Mouse (Mus musculus): ENCODE data around the gene Tgds. TPM values are rescaled to one million over a fixed set of nuclear protein-coding genes. Genes with fewer than 3 reads are reported as not detected.

The Tgds gene
- polyA plus RNA-seq, 1 experiment from 2014 or later: 29.4 TPM

DNA sequence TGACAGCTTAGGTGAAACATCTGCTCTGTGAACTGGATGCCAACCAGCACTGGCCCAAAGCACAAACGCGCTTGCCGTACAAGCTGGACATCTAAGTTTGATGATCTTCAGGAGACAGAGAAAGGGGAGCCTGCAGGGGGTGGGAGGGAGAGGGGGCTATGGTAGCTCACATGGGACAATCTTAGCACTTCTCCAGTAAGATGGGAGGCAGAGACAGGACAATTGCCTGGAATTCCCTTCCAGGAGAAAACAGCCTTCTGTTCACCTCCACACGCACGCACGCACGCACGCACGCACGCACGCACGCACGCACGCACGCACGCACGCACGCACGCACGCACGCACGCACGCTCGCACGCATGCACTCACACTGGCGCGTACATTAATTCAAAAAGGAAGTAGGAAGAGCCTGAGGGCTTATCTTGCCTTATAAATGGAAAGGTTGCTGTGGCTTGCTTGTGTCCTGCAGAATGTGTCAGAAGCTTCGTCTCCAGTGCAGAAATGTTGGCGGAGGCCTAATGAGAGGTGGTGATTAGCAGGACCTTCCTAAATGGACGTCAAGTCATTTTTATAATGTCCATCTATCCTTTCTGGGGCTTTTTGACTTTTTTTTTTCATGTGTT is 42.6 kb upstream of the Tgds start:
- H3K4me3 ChIP-seq (ENCODE audit: low read depth, low read length): no peak overlapping the region
- WGBS: 86% methylated on average over 30 of the region's 30 CpGs
- H3K4me2 ChIP-seq (replicated peaks; ENCODE audit: low read depth): no peak overlapping the region; the same call in 1 of the 2 replicates
- no peak overlapping the region for H3K9ac ChIP-seq (ENCODE audit: low read depth, low read length)
- 0 out of 2 replicates have a peak, but pooled peaks cover 3% of the 10 kb centered on the region for H3K4me1 ChIP-seq (replicated peaks; ENCODE audit: control insufficient read depth, insufficient read depth, low read length)
- H3K36me3 ChIP-seq (ENCODE audit: control insufficient read depth, insufficient read depth): no peaks in the 10 kb centered on the region
- 0 out of 2 replicates have a peak, but pooled peaks cover 3% of the 10 kb centered on the region for H3K27me3 ChIP-seq (replicated peaks; ENCODE audit: control insufficient read depth, insufficient read depth, low read length)
- TF ChIP-seq CTCF (IDR thresholded peaks at IDR 0.05; ENCODE audit: low read depth): no peak
- no peak overlapping the region for H3K27ac ChIP-seq (ENCODE audit: low read depth, low read length)
- no peaks in the 10 kb centered on the region for H3K9me3 ChIP-seq (ENCODE audit: control insufficient read depth)
- no peak for ATAC-seq

DNA sequence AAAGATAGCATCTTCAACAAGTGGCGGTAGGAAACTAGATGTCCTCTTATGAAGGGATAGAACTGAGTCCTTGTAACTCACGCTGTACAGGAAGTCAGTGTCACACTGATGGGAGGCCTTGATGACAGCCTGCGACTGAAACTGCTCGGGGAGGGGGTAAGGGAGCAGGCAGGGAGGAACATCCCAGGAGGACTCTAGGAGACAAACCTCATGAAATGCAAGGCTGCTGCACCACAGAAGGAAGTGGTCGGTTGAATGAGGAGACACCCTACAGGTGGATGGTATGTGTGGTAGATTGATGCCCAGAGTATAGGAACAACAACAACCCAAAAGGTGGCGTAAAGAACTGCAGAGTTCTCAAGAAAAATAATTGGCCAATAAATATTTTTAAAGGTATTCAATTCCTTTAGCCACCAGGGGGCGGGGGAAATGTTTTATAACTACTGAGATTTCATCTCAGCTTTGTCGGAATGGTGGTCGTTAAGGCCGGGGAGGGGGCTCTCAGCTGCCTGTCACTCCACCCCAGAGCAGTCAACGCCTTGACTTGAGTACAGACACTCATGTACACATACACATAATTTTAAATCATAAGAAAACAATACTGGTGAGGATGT is 41.1 kb upstream of the Tgds start:
- no peak overlapping the region for H3K4me2 ChIP-seq (replicated peaks; ENCODE audit: low read depth)
- 70% methylated on average over 11 of the region's 11 CpGs for WGBS
- H3K27me3 ChIP-seq (replicated peaks; ENCODE audit: control insufficient read depth, insufficient read depth, low read length): 0 out of 2 replicates have a peak, but pooled peaks cover 3% of the 10 kb centered on the region
- peak; percentile 24; the same call in 1 of the 2 replicates for TF ChIP-seq CTCF (IDR thresholded peaks at IDR 0.05; ENCODE audit: low read depth)
- H3K36me3 ChIP-seq (ENCODE audit: control insufficient read depth, insufficient read depth): peaks cover 5% of the 10 kb centered on the region; the same call in 1 of the 2 replicates
- no peaks in the 10 kb centered on the region for H3K9me3 ChIP-seq (ENCODE audit: control insufficient read depth)
- no peaks in the 10 kb centered on the region for H3K4me1 ChIP-seq (replicated peaks; ENCODE audit: control insufficient read depth, insufficient read depth, low read length)
- ATAC-seq: no peak
- H3K27ac ChIP-seq (ENCODE audit: low read depth, low read length): no peak overlapping the region
- H3K9ac ChIP-seq (ENCODE audit: low read depth, low read length): no peak overlapping the region
- no peak overlapping the region for H3K4me3 ChIP-seq (ENCODE audit: low read depth, low read length)

DNA sequence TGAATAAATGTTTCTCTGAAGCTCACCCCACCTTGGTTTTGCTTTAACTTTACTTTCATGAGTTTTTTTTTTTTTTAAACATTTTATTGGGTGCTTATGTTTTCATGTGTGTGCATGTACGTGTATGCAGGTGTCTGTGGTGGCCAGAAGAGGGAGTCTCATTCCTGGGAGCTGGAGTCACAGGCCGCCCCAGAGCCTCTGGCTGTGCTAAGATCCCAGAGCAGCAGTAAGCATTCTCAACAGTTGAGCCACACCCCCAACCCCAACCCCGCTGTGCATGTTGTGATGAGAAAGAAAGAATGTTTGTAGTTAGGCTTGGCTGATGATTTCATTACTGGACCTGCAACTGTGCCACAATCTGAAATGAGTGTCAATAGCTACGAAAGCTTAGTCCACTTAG is 36.2 kb upstream of the Tgds start:
- Histone ChIP-seq H3K9ac (ENCODE audit: low read depth, low read length) (no peak overlapping the region), H3K36me3 (ENCODE audit: control insufficient read depth, insufficient read depth) (peaks cover 8% of the 10 kb centered on the region; the same call in 1 of the 2 replicates), H3K27ac (ENCODE audit: low read depth, low read length) (no peak overlapping the region), H3K27me3 (replicated peaks; ENCODE audit: control insufficient read depth, insufficient read depth, low read length) (no peaks in the 10 kb centered on the region), H3K9me3 (ENCODE audit: control insufficient read depth) (no peaks in the 10 kb centered on the region), H3K4me2 (replicated peaks; ENCODE audit: low read depth) (no peak overlapping the region), H3K4me3 (ENCODE audit: low read depth, low read length) (no peak overlapping the region), H3K4me1 (replicated peaks; ENCODE audit: control insufficient read depth, insufficient read depth, low read length) (no peaks in the 10 kb centered on the region)
- no peak for ATAC-seq
- WGBS: 96% methylated on average over 4 of the region's 4 CpGs
- TF ChIP-seq CTCF (IDR thresholded peaks at IDR 0.05; ENCODE audit: low read depth): no peak

DNA sequence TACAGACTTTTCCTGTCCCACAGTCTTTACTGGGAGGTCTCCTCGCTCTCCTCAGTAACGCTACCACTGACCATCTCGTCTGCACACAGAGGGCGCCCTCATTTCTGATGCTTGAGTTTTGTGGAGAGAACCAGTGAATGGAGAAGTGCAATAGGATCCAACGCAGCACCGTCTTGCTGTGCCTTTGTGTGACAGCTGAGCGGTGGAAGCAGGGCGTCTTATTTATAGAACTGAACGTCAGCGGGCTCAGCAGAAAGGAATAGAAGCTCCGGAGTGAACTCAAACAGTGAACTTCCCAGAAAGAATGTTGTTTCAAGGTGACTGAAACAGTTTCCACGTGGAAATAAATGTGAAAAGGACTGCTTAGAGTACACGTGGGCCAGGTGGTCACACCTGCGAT is 30.1 kb upstream of the Tgds start:
- Histone ChIP-seq H3K4me3 (ENCODE audit: low read depth, low read length) (no peak overlapping the region), H3K9me3 (ENCODE audit: control insufficient read depth) (no peaks in the 10 kb centered on the region), H3K9ac (ENCODE audit: low read depth, low read length) (no peak overlapping the region), H3K4me1 (replicated peaks; ENCODE audit: control insufficient read depth, insufficient read depth, low read length) (no peaks in the 10 kb centered on the region), H3K27me3 (replicated peaks; ENCODE audit: control insufficient read depth, insufficient read depth, low read length) (no peaks in the 10 kb centered on the region), H3K27ac (ENCODE audit: low read depth, low read length) (no peak overlapping the region), H3K36me3 (ENCODE audit: control insufficient read depth, insufficient read depth) (peaks cover 32% of the 10 kb centered on the region), H3K4me2 (replicated peaks; ENCODE audit: low read depth) (no peak overlapping the region)
- no peak for TF ChIP-seq CTCF (IDR thresholded peaks at IDR 0.05; ENCODE audit: low read depth)
- ATAC-seq: no peak
- WGBS: 86% methylated on average over 14 of the region's 14 CpGs

DNA sequence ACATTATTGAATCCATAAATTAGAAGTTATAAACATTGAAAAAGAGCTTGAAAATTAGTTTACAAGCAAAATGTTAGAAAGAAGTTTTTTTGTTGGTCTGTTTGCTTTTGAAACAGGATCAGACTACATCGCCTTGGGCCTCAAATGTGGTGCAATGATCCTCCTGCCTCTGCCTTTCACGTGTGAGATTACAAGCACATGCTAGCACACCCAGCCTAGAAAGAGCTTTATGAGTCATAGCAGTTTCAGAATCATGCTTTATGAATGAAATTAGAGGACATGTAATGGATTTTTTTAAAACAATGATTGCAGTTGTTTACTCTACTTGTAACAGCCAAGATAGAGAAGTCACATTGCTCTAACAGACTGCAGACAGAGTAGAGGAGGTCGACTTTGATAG is 29.2 kb upstream of the Tgds start:
- Histone ChIP-seq H3K4me1 (replicated peaks; ENCODE audit: control insufficient read depth, insufficient read depth, low read length) (no peaks in the 10 kb centered on the region), H3K4me3 (ENCODE audit: low read depth, low read length) (no peak overlapping the region), H3K9ac (ENCODE audit: low read depth, low read length) (no peak overlapping the region), H3K27me3 (replicated peaks; ENCODE audit: control insufficient read depth, insufficient read depth, low read length) (no peaks in the 10 kb centered on the region), H3K27ac (ENCODE audit: low read depth, low read length) (no peak overlapping the region), H3K9me3 (ENCODE audit: control insufficient read depth) (no peaks in the 10 kb centered on the region), H3K36me3 (ENCODE audit: control insufficient read depth, insufficient read depth) (peaks cover 32% of the 10 kb centered on the region), H3K4me2 (replicated peaks; ENCODE audit: low read depth) (no peak overlapping the region)
- 65% methylated on average over 3 of the region's 3 CpGs for WGBS
- no peak for TF ChIP-seq CTCF (IDR thresholded peaks at IDR 0.05; ENCODE audit: low read depth)
- peak; percentile 36; the same call in 1 of the 2 replicates for ATAC-seq

DNA sequence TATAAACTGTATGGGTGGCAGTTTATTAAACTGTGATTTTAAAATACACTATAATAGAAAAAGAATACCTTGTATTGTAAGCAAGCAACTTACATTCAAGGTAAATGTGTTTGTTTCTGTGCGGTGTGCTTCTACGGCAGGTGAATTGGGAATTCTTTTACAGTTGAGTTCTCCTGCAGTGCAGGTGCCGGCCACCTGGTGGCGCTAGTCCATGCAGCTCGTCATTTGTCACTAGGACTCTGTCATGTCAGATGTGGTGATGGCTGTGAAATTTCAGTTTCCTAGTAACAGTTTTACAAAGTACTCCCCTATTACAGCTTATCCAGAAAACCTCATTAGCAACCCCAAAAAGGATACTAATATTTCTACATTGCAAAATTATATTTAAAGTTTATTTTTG is 24.6 kb upstream of the Tgds start:
- no peak overlapping the region for H3K9ac ChIP-seq (ENCODE audit: low read depth, low read length)
- H3K27ac ChIP-seq (ENCODE audit: low read depth, low read length): no peak overlapping the region
- H3K9me3 ChIP-seq (ENCODE audit: control insufficient read depth): no peaks in the 10 kb centered on the region
- peak; percentile 90 for TF ChIP-seq CTCF (IDR thresholded peaks at IDR 0.05; ENCODE audit: low read depth)
- no peaks in the 10 kb centered on the region for H3K4me1 ChIP-seq (replicated peaks; ENCODE audit: control insufficient read depth, insufficient read depth, low read length)
- H3K36me3 ChIP-seq (ENCODE audit: control insufficient read depth, insufficient read depth): peaks cover 44% of the 10 kb centered on the region
- H3K4me2 ChIP-seq (replicated peaks; ENCODE audit: low read depth): no peak overlapping the region
- no peak overlapping the region for H3K4me3 ChIP-seq (ENCODE audit: low read depth, low read length)
- no peaks in the 10 kb centered on the region for H3K27me3 ChIP-seq (replicated peaks; ENCODE audit: control insufficient read depth, insufficient read depth, low read length)
- WGBS: 30% methylated on average over 5 of the region's 5 CpGs
- ATAC-seq: no peak

All from intestine, postnatal 0 days (tissue).